In genomic region chr1:168406291-168406675, GRCm38 (mm10) we compare ENCODE assay signal across 20 mouse cellular contexts. TPM values are rescaled to one million over a fixed set of nuclear protein-coding genes. Genes with fewer than 3 reads are reported as not detected.
DNase-seq lines count a peak whose midpoint lies in the region; ATAC-seq lines count a peak whose summit lies in the region.
"Had no signal": no experiment of that assay in that cellular context is flagged by ENCODE, and none has a peak within 500 bp of the region (broad histone marks: within the 10 kb centered on the region; RNA-seq: fewer than 3 reads in every experiment).

No protein-coding gene starts in this region.

- no peak overlapping the region for H3K4me3 ChIP-seq in heart, embryonic 13.5 days
- no peak overlapping the region for H3K4me3 ChIP-seq in kidney, embryonic 16.5 days (ENCODE audit: low read length)
- H3K4me3 ChIP-seq in embryonic facial prominence, embryonic 11.5 days (ENCODE audit: low read depth, low read length), result no peak overlapping the region
- no peak overlapping the region for H3K4me3 ChIP-seq in embryonic facial prominence, embryonic 14.5 days (ENCODE audit: low read depth, low read length)
- H3K4me3 ChIP-seq: left cerebral cortex, adult 2 months; limb, embryonic 13.5 days; liver, embryonic 15.5 days; megakaryocyte, embryonic 14.5 days; neural tube, embryonic 13.5 days had no signal

- H3K27ac ChIP-seq in heart, embryonic 13.5 days (replicated peaks), result peak overlapping the region; percentile 76
- H3K27ac ChIP-seq in kidney, embryonic 16.5 days (ENCODE audit: low read length), result peak overlapping the region; percentile 73
- H3K27ac ChIP-seq in embryonic facial prominence, embryonic 11.5 days (replicated peaks; ENCODE audit: low read depth, low read length), result peak overlapping the region; percentile 60
- peak overlapping the region; percentile 61; the same call in 1 of the 2 replicates for H3K27ac ChIP-seq in embryonic facial prominence, embryonic 14.5 days (replicated peaks; ENCODE audit: low read depth, low read length)
- H3K27ac ChIP-seq: left cerebral cortex, adult 2 months; liver, embryonic 15.5 days had no signal

- peaks cover 33% of the 10 kb centered on the region for H3K36me3 ChIP-seq in heart, embryonic 13.5 days
- peaks cover 10% of the 10 kb centered on the region for H3K36me3 ChIP-seq in kidney, embryonic 16.5 days (ENCODE audit: insufficient read depth, low read length)
- no peaks in the 10 kb centered on the region for H3K36me3 ChIP-seq in embryonic facial prominence, embryonic 11.5 days (replicated peaks; ENCODE audit: control insufficient read depth, insufficient read depth, low read depth, low read length)
- peaks cover 8% of the 10 kb centered on the region; the same call in 1 of the 2 replicates for H3K36me3 ChIP-seq in embryonic facial prominence, embryonic 14.5 days (ENCODE audit: control insufficient read depth, insufficient read depth, low read length)
- H3K36me3 ChIP-seq: G1E; liver, embryonic 15.5 days; neural tube, embryonic 13.5 days had no signal

- no peak for DNase-seq in heart, adult 8-10 months (ENCODE audit: low spot score)
- no peak for DNase-seq in kidney, postnatal 4 days
- DNase-seq in embryonic facial prominence, embryonic 11.5 days (ENCODE audit: low spot score), result no peak
- no peak for DNase-seq in embryonic facial prominence, embryonic 14.5 days (ENCODE audit: low spot score)
- DNase-seq in spleen, postnatal 36 days (ENCODE audit: low spot score in 2 of 2), result no peak
- DNase-seq: cerebellum, postnatal 14 days; heart, postnatal 14 days; right cerebral cortex, postnatal 4 days; thymus, postnatal 25 days had no signal

- no peaks in the 10 kb centered on the region for H3K9me3 ChIP-seq in heart, embryonic 13.5 days
- H3K9me3 ChIP-seq in kidney, embryonic 16.5 days (ENCODE audit: low read length), result no peaks in the 10 kb centered on the region
- no peaks in the 10 kb centered on the region for H3K9me3 ChIP-seq in embryonic facial prominence, embryonic 11.5 days (replicated peaks; ENCODE audit: control insufficient read depth, low read length)
- H3K9me3 ChIP-seq in embryonic facial prominence, embryonic 14.5 days (ENCODE audit: control insufficient read depth, low read length), result no peaks in the 10 kb centered on the region
- H3K9me3 ChIP-seq: limb, embryonic 13.5 days; liver, embryonic 15.5 days; megakaryocyte, embryonic 14.5 days; neural tube, embryonic 13.5 days had no signal

- WGBS in heart, embryonic 13.5 days, result 53% methylated on average over 8 of the region's 8 CpGs
- 41% methylated on average over 8 of the region's 8 CpGs for WGBS in kidney, embryonic 16.5 days
- 35% methylated on average over 8 of the region's 8 CpGs for WGBS in embryonic facial prominence, embryonic 11.5 days
- WGBS in embryonic facial prominence, embryonic 14.5 days, result 39% methylated on average over 8 of the region's 8 CpGs

- H3K4me2 ChIP-seq in heart, embryonic 13.5 days, result no peak overlapping the region
- H3K4me2 ChIP-seq in kidney, embryonic 16.5 days (replicated peaks; ENCODE audit: low read depth, low read length), result peak overlapping the region; percentile 18; the same call in 1 of the 2 replicates
- H3K4me2 ChIP-seq in embryonic facial prominence, embryonic 11.5 days (ENCODE audit: low read depth, low read length), result no peak overlapping the region
- no peak overlapping the region for H3K4me2 ChIP-seq in embryonic facial prominence, embryonic 14.5 days (ENCODE audit: low read depth, low read length)
- H3K4me2 ChIP-seq: limb, embryonic 13.5 days; liver, embryonic 15.5 days; neural tube, embryonic 13.5 days had no signal

- no peaks in the 10 kb centered on the region for H3K27me3 ChIP-seq in heart, embryonic 13.5 days (replicated peaks)
- H3K27me3 ChIP-seq in kidney, embryonic 16.5 days (ENCODE audit: insufficient read depth, low read length), result no peaks in the 10 kb centered on the region
- H3K27me3 ChIP-seq in embryonic facial prominence, embryonic 11.5 days (ENCODE audit: control insufficient read depth, insufficient read depth, low read length), result no peaks in the 10 kb centered on the region
- H3K27me3 ChIP-seq in embryonic facial prominence, embryonic 14.5 days (replicated peaks; ENCODE audit: control insufficient read depth, insufficient read depth, low read length), result no peaks in the 10 kb centered on the region
- H3K27me3 ChIP-seq: liver, embryonic 15.5 days; megakaryocyte, embryonic 14.5 days; neural tube, embryonic 13.5 days had no signal

- no peak overlapping the region for H3K9ac ChIP-seq in heart, embryonic 13.5 days
- 0 out of 2 replicates have a peak overlapping the region, but pooled peaks have one; percentile 35 for H3K9ac ChIP-seq in kidney, embryonic 16.5 days (replicated peaks; ENCODE audit: low read length)
- no peak overlapping the region for H3K9ac ChIP-seq in embryonic facial prominence, embryonic 11.5 days (replicated peaks; ENCODE audit: low read length)
- no peak overlapping the region for H3K9ac ChIP-seq in embryonic facial prominence, embryonic 14.5 days (ENCODE audit: low read depth, low read length)
- H3K9ac ChIP-seq: limb, embryonic 13.5 days; liver, embryonic 15.5 days; neural tube, embryonic 13.5 days had no signal

- no peak for ATAC-seq in heart, embryonic 13.5 days (ENCODE audit: extremely low read depth, insufficient number of reproducible peaks, low FRiP score, low TSS enrichment)
- ATAC-seq in kidney, embryonic 16.5 days (ENCODE audit: low FRiP score, low TSS enrichment), result no peak
- ATAC-seq in embryonic facial prominence, embryonic 11.5 days (replicated peaks; ENCODE audit: insufficient number of reproducible peaks, low FRiP score, low TSS enrichment, low read depth), result no peak
- ATAC-seq in embryonic facial prominence, embryonic 14.5 days (ENCODE audit: low read depth), result no peak
- no peak for ATAC-seq in erythroblast, adult 5-6 weeks (replicated peaks; ENCODE audit: low FRiP score, poor library complexity, severe bottlenecking)
- ATAC-seq: inflammation-experienced regulatory T-cells, adult 6 months; midbrain, embryonic 16.5 days had no signal

- peaks cover 88% of the 10 kb centered on the region for H3K4me1 ChIP-seq in heart, embryonic 13.5 days
- peaks cover 85% of the 10 kb centered on the region for H3K4me1 ChIP-seq in kidney, embryonic 16.5 days (ENCODE audit: insufficient read depth, low read length)
- peaks cover 10% of the 10 kb centered on the region; the same call in 1 of the 2 replicates for H3K4me1 ChIP-seq in embryonic facial prominence, embryonic 11.5 days (ENCODE audit: control insufficient read depth, insufficient read depth, low read length)
- H3K4me1 ChIP-seq in embryonic facial prominence, embryonic 14.5 days (ENCODE audit: control insufficient read depth, insufficient read depth, low read length), result peaks cover 41% of the 10 kb centered on the region
- H3K4me1 ChIP-seq: liver, embryonic 15.5 days had no signal

RNA-seq across cellular contexts. Expression of gene Pbx1, which starts 25.8 kb away (rescaled TPM):
- polyA plus RNA-seq in heart, embryonic 13.5 days (2015; fragmentation: Nextera tagmentation; extraction: Ambion mirVana), result 23.2 and 23.7 TPM in 2 replicates
- 10 to 100 TPM; 48.1 to 60.7 (median 56.2) TPM for total RNA-seq in heart, adult 8-10 months (2022)
- 67.3 and 75.5 TPM in 2 replicates for polyA plus RNA-seq in kidney, embryonic 16.5 days (2015; fragmentation: Nextera tagmentation; extraction: Ambion mirVana)
- 46.0 and 47.8 TPM in 2 replicates for polyA plus RNA-seq in embryonic facial prominence, embryonic 11.5 days (2014; fragmentation: Nextera tagmentation; extraction: Ambion mirVana)
- 30.5 and 34.7 TPM in 2 replicates for polyA plus RNA-seq in embryonic facial prominence, embryonic 14.5 days (2014; fragmentation: Nextera tagmentation; extraction: Ambion mirVana)
- 5.6 and 6.1 TPM in 2 replicates for total RNA-seq in erythroblast, adult 5-6 weeks (2015; ENCODE audit: low replicate concordance)
- 3.2 and 5.2 TPM in 2 replicates for total RNA-seq in erythroblast, adult 5-6 weeks (2017; ENCODE audit: low replicate concordance)
- polyA plus RNA-seq: G1E had no signal
